Mouse (Mus musculus): ENCODE measurements around the gene Tfdp2. TPM values are rescaled to one million over a fixed set of nuclear protein-coding genes. Genes with fewer than 3 reads are reported as not detected.
"Not testable (repeated sequence)": the region's sequence is repeated elsewhere in the genome, so short reads cannot be mapped to it uniquely, and the experiment has no call there.

Gene Tfdp2
- 64.5 and 65.4 TPM in 2 replicates for polyA plus RNA-seq (2014; fragmentation: Nextera tagmentation; extraction: Ambion mirVana)

- ATAC-seq (ENCODE audit: low FRiP score, low TSS enrichment): peak; percentile 99
- H3K27ac ChIP-seq (ENCODE audit: low read depth, low read length): peak within 1 kb of the TSS; percentile 81
These were observed at the start of gene Tfdp2 for GRCm38 (mm10) chr9:96195885-96196622. Gene Tfdp2 (plus strand): TSS chr9:96196275.

DNA sequence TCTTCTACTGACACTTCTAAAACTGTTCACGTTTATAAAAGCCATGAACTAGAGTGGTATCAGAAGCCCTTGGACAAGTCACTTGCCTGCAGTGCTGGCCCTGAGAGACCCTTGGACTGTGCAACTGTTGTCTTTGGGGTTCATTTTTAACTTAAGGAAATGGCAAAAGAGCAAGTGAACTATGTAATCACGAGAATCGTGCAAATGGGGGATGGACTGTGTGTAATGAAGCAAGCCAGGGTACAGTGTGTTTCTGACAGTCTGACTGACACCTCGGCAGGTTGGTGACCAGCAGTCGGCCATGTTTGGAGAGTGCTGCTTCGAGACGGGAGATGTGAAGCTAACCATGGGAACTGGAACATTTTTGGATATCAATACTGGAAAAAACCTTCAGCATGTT is 43.3 kb upstream of the Tfdp2 start:
- Histone ChIP-seq H3K4me1 (ENCODE audit: control insufficient read depth, insufficient read depth, low read length) (no peaks in the 10 kb centered on the region), H3K4me3 (ENCODE audit: low read length) (no peak overlapping the region), H3K27me3 (ENCODE audit: control insufficient read depth, insufficient read depth, low read length) (no peaks in the 10 kb centered on the region), H3K4me2 (replicated peaks; ENCODE audit: low read depth, low read length) (no peak overlapping the region), H3K9me3 (ENCODE audit: control insufficient read depth, low read length) (no peaks in the 10 kb centered on the region), H3K27ac (ENCODE audit: low read depth, low read length) (no peak overlapping the region), H3K36me3 (ENCODE audit: control insufficient read depth, insufficient read depth, low read length) (no peaks in the 10 kb centered on the region), H3K9ac (ENCODE audit: low read depth, low read length) (no peak overlapping the region)
- 90% methylated on average over 7 of the region's 7 CpGs for WGBS
- ATAC-seq (ENCODE audit: low FRiP score, low TSS enrichment): no peak

More at GRCm38 (mm10) chr9:96195885-96196622, at the start of gene Tfdp2:
- peak within 1 kb of the TSS; percentile 84 for H3K4me3 ChIP-seq (ENCODE audit: low read length)
- no peaks in the 10 kb centered on the region for H3K36me3 ChIP-seq (ENCODE audit: control insufficient read depth, insufficient read depth, low read length)
- H3K27me3 ChIP-seq (ENCODE audit: control insufficient read depth, insufficient read depth, low read length): no peaks in the 10 kb centered on the region
- peak within 1 kb of the TSS; percentile 90 for H3K4me2 ChIP-seq (replicated peaks; ENCODE audit: low read depth, low read length)
- H3K9me3 ChIP-seq (ENCODE audit: control insufficient read depth, low read length): no peaks in the 10 kb centered on the region
- WGBS: under 1% methylated on average over 78 of the region's 81 CpGs
- H3K4me1 ChIP-seq (ENCODE audit: control insufficient read depth, insufficient read depth, low read length): peaks cover 16% of the 10 kb centered on the region; the same call in 1 of the 2 replicates
- peak within 1 kb of the TSS; percentile 88 for H3K9ac ChIP-seq (ENCODE audit: low read depth, low read length)

DNA sequence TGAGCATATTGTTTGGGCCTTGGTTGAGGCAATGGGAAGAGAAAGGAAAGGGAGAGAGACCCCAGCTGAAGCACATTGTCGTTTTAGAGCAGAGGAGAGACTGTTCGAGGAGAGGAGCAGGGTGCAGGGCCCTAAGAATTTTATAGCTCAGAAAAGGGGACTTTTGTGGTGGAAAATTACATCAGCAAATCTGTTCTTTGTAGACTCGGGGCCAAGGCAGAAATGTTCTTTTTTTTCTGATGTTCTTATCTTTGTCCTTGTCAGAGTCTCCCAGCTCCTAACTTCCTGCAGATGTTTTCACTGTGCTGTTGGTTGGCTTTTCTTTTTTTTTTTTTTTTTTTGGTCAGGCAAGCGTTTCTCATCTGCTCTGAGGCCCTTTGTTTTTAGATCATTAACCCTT is 37.6 kb upstream of the Tfdp2 start:
- ATAC-seq (ENCODE audit: low FRiP score, low TSS enrichment): no peak
- 25% methylated on average over 4 of the region's 4 CpGs for WGBS
- no peaks in the 10 kb centered on the region for H3K36me3 ChIP-seq (ENCODE audit: control insufficient read depth, insufficient read depth, low read length)
- H3K9ac ChIP-seq (ENCODE audit: low read depth, low read length): no peak overlapping the region
- H3K27me3 ChIP-seq (ENCODE audit: control insufficient read depth, insufficient read depth, low read length): no peaks in the 10 kb centered on the region
- no peak overlapping the region for H3K4me2 ChIP-seq (replicated peaks; ENCODE audit: low read depth, low read length)
- no peak overlapping the region for H3K4me3 ChIP-seq (ENCODE audit: low read length)
- no peaks in the 10 kb centered on the region for H3K9me3 ChIP-seq (ENCODE audit: control insufficient read depth, low read length)
- peak overlapping the region; percentile 83 for H3K27ac ChIP-seq (ENCODE audit: low read depth, low read length)
- no peaks in the 10 kb centered on the region for H3K4me1 ChIP-seq (ENCODE audit: control insufficient read depth, insufficient read depth, low read length)

- no peak for ATAC-seq (ENCODE audit: low FRiP score, low TSS enrichment)
- no peaks in the 10 kb centered on the region for H3K4me1 ChIP-seq (ENCODE audit: control insufficient read depth, insufficient read depth, low read length)
- H3K9ac ChIP-seq (ENCODE audit: low read depth, low read length): no peak overlapping the region
- H3K9me3 ChIP-seq (ENCODE audit: control insufficient read depth, low read length): no peaks in the 10 kb centered on the region
- H3K27ac ChIP-seq (ENCODE audit: low read depth, low read length): no peak overlapping the region
- H3K27me3 ChIP-seq (ENCODE audit: control insufficient read depth, insufficient read depth, low read length): no peaks in the 10 kb centered on the region
- no peaks in the 10 kb centered on the region for H3K36me3 ChIP-seq (ENCODE audit: control insufficient read depth, insufficient read depth, low read length)
- H3K4me2 ChIP-seq (replicated peaks; ENCODE audit: low read depth, low read length): no peak overlapping the region
- WGBS: 36% methylated on average over 3 of the region's 3 CpGs
- H3K4me3 ChIP-seq (ENCODE audit: low read length): no peak overlapping the region
These were observed 37.0 kb upstream of the Tfdp2 start for GRCm38 (mm10) chr9:96159047-96159446.

DNA sequence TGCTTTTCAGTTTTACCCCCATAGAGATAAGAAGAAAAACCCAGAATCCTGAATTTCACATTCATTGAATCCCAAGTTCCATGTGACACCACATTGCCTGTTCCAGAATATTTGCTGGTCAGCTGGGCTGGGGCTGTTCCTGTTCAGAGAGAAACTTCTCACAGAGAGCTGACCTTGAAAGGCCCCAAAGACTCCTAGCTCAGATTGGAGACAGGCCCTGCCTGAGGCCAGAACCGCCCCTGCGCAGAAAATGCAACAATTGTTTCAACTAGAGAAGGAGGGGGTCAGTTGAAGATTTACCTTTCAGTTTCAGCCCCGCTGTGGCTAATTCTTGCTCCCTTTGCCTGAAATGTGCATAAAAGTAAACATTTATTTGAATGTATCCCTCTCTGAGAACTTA is 35.3 kb upstream of the Tfdp2 start:
- no peaks in the 10 kb centered on the region for H3K9me3 ChIP-seq (ENCODE audit: control insufficient read depth, low read length)
- H3K9ac ChIP-seq (ENCODE audit: low read depth, low read length): no peak overlapping the region
- H3K27ac ChIP-seq (ENCODE audit: low read depth, low read length): no peak overlapping the region
- H3K27me3 ChIP-seq (ENCODE audit: control insufficient read depth, insufficient read depth, low read length): no peaks in the 10 kb centered on the region
- H3K4me3 ChIP-seq (ENCODE audit: low read length): no peak overlapping the region
- no peak overlapping the region for H3K4me2 ChIP-seq (replicated peaks; ENCODE audit: low read depth, low read length)
- ATAC-seq (ENCODE audit: low FRiP score, low TSS enrichment): no peak
- H3K36me3 ChIP-seq (ENCODE audit: control insufficient read depth, insufficient read depth, low read length): no peaks in the 10 kb centered on the region
- WGBS: 81% methylated on average over 3 of the region's 3 CpGs
- H3K4me1 ChIP-seq (ENCODE audit: control insufficient read depth, insufficient read depth, low read length): no peaks in the 10 kb centered on the region

DNA sequence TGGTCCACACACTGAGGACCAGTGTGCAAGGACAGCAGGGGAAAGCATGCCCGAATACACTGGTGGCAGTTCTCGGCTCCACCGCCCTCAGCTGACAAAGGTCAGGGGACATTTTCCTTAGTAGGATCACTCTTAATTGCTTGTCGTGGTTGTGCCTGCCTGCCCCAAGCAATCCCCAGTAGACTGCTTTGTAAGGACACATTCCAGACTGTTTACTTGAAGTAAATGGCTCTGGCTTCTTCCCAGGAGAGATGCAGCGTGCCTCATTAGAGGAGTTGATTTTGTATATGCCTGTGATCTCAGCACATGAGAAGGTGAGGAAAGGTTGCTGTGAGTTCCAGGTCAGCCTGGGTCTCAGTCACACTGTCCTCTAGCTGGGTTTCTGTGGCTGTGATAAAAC is 33.7 kb upstream of the Tfdp2 start:
- 71% methylated on average over 5 of the region's 5 CpGs for WGBS
- no peak overlapping the region for H3K4me3 ChIP-seq (ENCODE audit: low read length)
- no peaks in the 10 kb centered on the region for H3K9me3 ChIP-seq (ENCODE audit: control insufficient read depth, low read length)
- no peak overlapping the region for H3K9ac ChIP-seq (ENCODE audit: low read depth, low read length)
- no peak overlapping the region for H3K27ac ChIP-seq (ENCODE audit: low read depth, low read length)
- H3K36me3 ChIP-seq (ENCODE audit: control insufficient read depth, insufficient read depth, low read length): no peaks in the 10 kb centered on the region
- H3K27me3 ChIP-seq (ENCODE audit: control insufficient read depth, insufficient read depth, low read length): no peaks in the 10 kb centered on the region
- H3K4me2 ChIP-seq (replicated peaks; ENCODE audit: low read depth, low read length): no peak overlapping the region
- no peaks in the 10 kb centered on the region for H3K4me1 ChIP-seq (ENCODE audit: control insufficient read depth, insufficient read depth, low read length)
- ATAC-seq (ENCODE audit: low FRiP score, low TSS enrichment): no peak

- Histone ChIP-seq H3K4me1 (ENCODE audit: control insufficient read depth, insufficient read depth, low read length) (no peaks in the 10 kb centered on the region), H3K4me2 (replicated peaks; ENCODE audit: low read depth, low read length) (no peak overlapping the region), H3K9ac (ENCODE audit: low read depth, low read length) (no peak overlapping the region), H3K9me3 (ENCODE audit: control insufficient read depth, low read length) (no peaks in the 10 kb centered on the region), H3K36me3 (ENCODE audit: control insufficient read depth, insufficient read depth, low read length) (no peaks in the 10 kb centered on the region), H3K27ac (ENCODE audit: low read depth, low read length) (no peak overlapping the region), H3K27me3 (ENCODE audit: control insufficient read depth, insufficient read depth, low read length) (no peaks in the 10 kb centered on the region), H3K4me3 (ENCODE audit: low read length) (no peak overlapping the region)
- ATAC-seq (ENCODE audit: low FRiP score, low TSS enrichment): no peak
- WGBS: 94% methylated on average over 7 of the region's 7 CpGs
These were observed 32.6 kb upstream of the Tfdp2 start for GRCm38 (mm10) chr9:96163443-96163842.

DNA sequence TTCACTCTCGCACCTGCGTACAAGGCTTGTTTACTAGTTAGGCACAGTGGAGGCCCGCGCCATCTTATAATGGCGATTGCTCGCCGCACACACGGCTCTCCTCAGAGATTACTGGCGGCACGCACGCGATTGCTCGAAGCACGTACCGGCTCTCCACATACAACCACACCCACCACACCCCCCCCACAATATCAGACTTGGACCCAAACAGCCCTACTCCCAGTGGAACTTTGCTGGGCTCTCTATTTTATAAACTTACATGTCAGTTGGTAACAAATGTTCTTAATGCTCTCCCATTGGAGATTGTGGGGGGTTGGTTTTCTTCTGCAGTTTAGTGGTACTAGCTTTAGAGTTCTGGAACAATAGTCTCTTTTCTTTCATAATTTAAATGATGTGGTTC is 32.1 kb upstream of the Tfdp2 start:
- H3K4me3 ChIP-seq (ENCODE audit: low read length); H3K27me3 ChIP-seq (ENCODE audit: control insufficient read depth, insufficient read depth, low read length); H3K36me3 ChIP-seq (ENCODE audit: control insufficient read depth, insufficient read depth, low read length); H3K4me2 ChIP-seq (replicated peaks; ENCODE audit: low read depth, low read length); H3K9me3 ChIP-seq (ENCODE audit: control insufficient read depth, low read length); H3K9ac ChIP-seq (ENCODE audit: low read depth, low read length); H3K27ac ChIP-seq (ENCODE audit: low read depth, low read length); ATAC-seq (ENCODE audit: low FRiP score, low TSS enrichment); H3K4me1 ChIP-seq (ENCODE audit: control insufficient read depth, insufficient read depth, low read length): not testable (repeated sequence)
- over 99% methylated on average over 13 of the region's 15 CpGs for WGBS

DNA sequence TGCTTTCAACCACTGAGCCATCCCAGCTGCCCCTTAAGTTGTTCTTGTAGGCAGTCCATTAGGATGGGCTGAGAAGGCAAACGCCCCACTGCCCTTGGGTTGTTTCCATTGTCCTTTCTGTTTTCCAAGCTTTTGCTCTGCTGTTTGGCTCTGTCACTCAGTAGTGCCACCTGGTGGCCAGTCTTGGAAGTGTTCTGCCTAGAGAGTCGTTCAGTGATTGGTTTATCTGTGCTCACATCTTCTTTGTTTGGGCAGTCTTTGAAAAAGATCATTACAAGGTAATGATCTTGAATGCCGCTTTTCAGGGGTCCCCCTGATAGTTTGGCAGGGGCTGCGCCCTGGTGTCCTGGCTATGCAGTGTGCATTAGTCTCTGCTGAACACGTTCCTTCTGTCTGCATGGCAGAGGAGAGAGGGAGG is 28.9 kb upstream of the Tfdp2 start:
- H3K27me3 ChIP-seq (ENCODE audit: control insufficient read depth, insufficient read depth, low read length): no peaks in the 10 kb centered on the region
- peak; percentile 55; the same call in 1 of the 2 replicates for ATAC-seq (ENCODE audit: low FRiP score, low TSS enrichment)
- no peak overlapping the region for H3K4me2 ChIP-seq (replicated peaks; ENCODE audit: low read depth, low read length)
- H3K36me3 ChIP-seq (ENCODE audit: control insufficient read depth, insufficient read depth, low read length): no peaks in the 10 kb centered on the region
- no peak overlapping the region for H3K4me3 ChIP-seq (ENCODE audit: low read length)
- H3K9ac ChIP-seq (ENCODE audit: low read depth, low read length): no peak overlapping the region
- WGBS: 32% methylated on average over 5 of the region's 5 CpGs
- no peak overlapping the region for H3K27ac ChIP-seq (ENCODE audit: low read depth, low read length)
- H3K9me3 ChIP-seq (ENCODE audit: control insufficient read depth, low read length): no peaks in the 10 kb centered on the region
- H3K4me1 ChIP-seq (ENCODE audit: control insufficient read depth, insufficient read depth, low read length): no peaks in the 10 kb centered on the region

Data from kidney, embryonic 14.5 days (tissue).